Mouse (Mus musculus): Measurements from ENCODE around the gene Pex10.
A peak's percentile ranks its signal among the peaks of the same experiment; 100 is the strongest.

Pex10 gene

GRCm38 (mm10) chr4:155092718-155093430 is 26.1 kb downstream of the Pex10 start:
- DNase-seq (ENCODE audit: low read depth in 1 of 2, low spot score in 2 of 2), result no peak

- DNase-seq (ENCODE audit: low read depth in 1 of 2, low spot score in 2 of 2), result no peak
Measured at GRCm38 (mm10) chr4:155093431-155094149, 26.8 kb downstream of the Pex10 start.

GRCm38 (mm10) chr4:155094565-155094964 is 27.7 kb downstream of the Pex10 start:
- DNase-seq (ENCODE audit: low read depth in 1 of 2, low spot score in 2 of 2), result no peak

GRCm38 (mm10) chr4:155095238-155095900 is 28.6 kb downstream of the Pex10 start:
- peak; percentile 41 to 72 for DNase-seq (ENCODE audit: low read depth in 1 of 2, low spot score in 2 of 2)

GRCm38 (mm10) chr4:155095967-155096366 is 29.2 kb downstream of the Pex10 start:
- DNase-seq (ENCODE audit: low read depth in 1 of 2, low spot score in 2 of 2), result no peak

GRCm38 (mm10) chr4:155097452-155097851 is 30.6 kb downstream of the Pex10 start:
- no peak for DNase-seq (ENCODE audit: low read depth in 1 of 2, low spot score in 2 of 2)

- no peak for DNase-seq (ENCODE audit: low read depth in 1 of 2, low spot score in 2 of 2)
Measured at GRCm38 (mm10) chr4:155098572-155098971, 31.8 kb downstream of the Pex10 start.

GRCm38 (mm10) chr4:155107886-155108285 is 41.1 kb downstream of the Pex10 start:
- DNase-seq (ENCODE audit: low read depth in 1 of 2, low spot score in 2 of 2), result no peak

- no peak for DNase-seq (ENCODE audit: low read depth in 1 of 2, low spot score in 2 of 2)
Measured at GRCm38 (mm10) chr4:155109471-155109870, 42.7 kb downstream of the Pex10 start.

GRCm38 (mm10) chr4:155113766-155114410 is 47.1 kb downstream of the Pex10 start:
- no peak for DNase-seq (ENCODE audit: low read depth in 1 of 2, low spot score in 2 of 2)

- DNase-seq (ENCODE audit: low read depth in 1 of 2, low spot score in 2 of 2), result no peak
Measured at GRCm38 (mm10) chr4:155116607-155117006, 49.8 kb downstream of the Pex10 start.

GRCm38 (mm10) chr4:155117396-155117978 is 50.7 kb downstream of the Pex10 start:
- no peak for DNase-seq (ENCODE audit: low read depth in 1 of 2, low spot score in 2 of 2)

- DNase-seq (ENCODE audit: low read depth in 1 of 2, low spot score in 2 of 2), result no peak
Measured at GRCm38 (mm10) chr4:155118278-155118677, 51.5 kb downstream of the Pex10 start.

GRCm38 (mm10) chr4:155120038-155120437 is 53.2 kb downstream of the Pex10 start:
- DNase-seq (ENCODE audit: low read depth in 1 of 2, low spot score in 2 of 2), result no peak

- DNase-seq (ENCODE audit: low read depth in 1 of 2, low spot score in 2 of 2), result no peak
Measured at GRCm38 (mm10) chr4:155120583-155120982, 53.8 kb downstream of the Pex10 start.

GRCm38 (mm10) chr4:155121222-155121621 is 54.4 kb downstream of the Pex10 start:
- no peak for DNase-seq (ENCODE audit: low read depth in 1 of 2, low spot score in 2 of 2)
